Mouse (Mus musculus) kidney, embryonic 14.5 days (tissue): ENCODE results near the gene 4930507D05Rik. TPM values are rescaled to one million over a fixed set of nuclear protein-coding genes. Genes with fewer than 3 reads are reported as not detected.

Experiments
- ATAC-seq: fragments of 200-750 bp; cut with Nextera tagmentation; 2 replicates; pipeline ENCODE4 v1.8.0; 2017; ENCODE audit warnings: moderate number of reproducible peaks, mild to moderate bottlenecking, moderate TSS enrichment, moderate library complexity; ENCODE audit not compliant: low FRiP score, low TSS enrichment
- H3K27ac ChIP-seq: fragments of 300-500 bp; sonication (generic); 2 replicates; pipeline ENCODE4 v1.5.1; 2014; ENCODE audit warnings: low read depth, mild to moderate bottlenecking, low read length, moderate library complexity, mixed read lengths
- H3K27me3 ChIP-seq: fragments of 300-500 bp; sonication (generic); 2 replicates; pipeline ENCODE4 v1.6.1; 2014; ENCODE audit warnings: mild to moderate bottlenecking, low read length; ENCODE audit not compliant: control insufficient read depth, insufficient read depth
- H3K36me3 ChIP-seq: fragments of 300-500 bp; sonication (generic); 2 replicates; pipeline ENCODE4 v1.6.1; 2014; ENCODE audit warnings: low read length, mixed read lengths; ENCODE audit not compliant: control insufficient read depth, insufficient read depth
- H3K4me1 ChIP-seq: fragments of 300-500 bp; sonication (generic); 2 replicates; pipeline ENCODE4 v1.6.1; 2014; ENCODE audit warnings: low read length, mixed read lengths; ENCODE audit not compliant: control insufficient read depth, insufficient read depth
- H3K4me2 ChIP-seq: fragments of 300-500 bp; sonication (generic); replicated peaks from 2 replicates; pipeline ENCODE4 v1.6.1; 2014; ENCODE audit warnings: low read depth, mild to moderate bottlenecking, low read length
- H3K4me3 ChIP-seq: fragments of 300-500 bp; sonication (generic); 2 replicates; pipeline ENCODE4 v1.5.1; 2014; ENCODE audit warnings: mild to moderate bottlenecking, low read length
- H3K9ac ChIP-seq: fragments of 300-500 bp; sonication (generic); 2 replicates; pipeline ENCODE4 v1.6.1; 2014; ENCODE audit warnings: low read depth, mild to moderate bottlenecking, low read length, moderate library complexity
- H3K9me3 ChIP-seq: fragments of 300-500 bp; sonication (generic); 2 replicates; pipeline ENCODE4 v1.6.1; 2016; ENCODE audit warnings: low read length; ENCODE audit not compliant: control insufficient read depth
- WGBS: fragments of 180-500 bp; shearing (Covaris S2); extraction: QIAGEN DNeasy Blood & Tissue Kit; methylation state at CpG from one replicate; pipeline ENCODE4 v1.1.7; 2014; 5-methylcytosine and 5-hydroxymethylcytosine counted together
- polyA plus RNA-seq: library from polyadenylated mRNA; unstranded; fragments of >200 nt; fragmentation: Nextera tagmentation; extraction: Ambion mirVana; gene quantifications from 2 replicates; pipeline ENCODE4 v1.2.1, GENCODE M21; 2014

The 4930507D05Rik gene
- polyA plus RNA-seq, 1 experiment from 2014 or later = 0.83 TPM

- H3K4me1 ChIP-seq = no peaks in the 10 kb centered on the region
- H3K4me2 ChIP-seq = no peak overlapping the region
- no peak for ATAC-seq
- H3K27me3 ChIP-seq = no peaks in the 10 kb centered on the region
- no peak overlapping the region for H3K27ac ChIP-seq
- H3K9me3 ChIP-seq = no peaks in the 10 kb centered on the region
- H3K4me3 ChIP-seq = no peak overlapping the region
- H3K9ac ChIP-seq = no peak overlapping the region
- WGBS = 93% methylated on average over 4 of the region's 4 CpGs
- H3K36me3 ChIP-seq = peaks cover 10% of the 10 kb centered on the region; the same call in 1 of the 2 replicates
These were observed 20.4 kb downstream of the 4930507D05Rik start for GRCm38 (mm10) chr10:62469736-62470135.

DNA sequence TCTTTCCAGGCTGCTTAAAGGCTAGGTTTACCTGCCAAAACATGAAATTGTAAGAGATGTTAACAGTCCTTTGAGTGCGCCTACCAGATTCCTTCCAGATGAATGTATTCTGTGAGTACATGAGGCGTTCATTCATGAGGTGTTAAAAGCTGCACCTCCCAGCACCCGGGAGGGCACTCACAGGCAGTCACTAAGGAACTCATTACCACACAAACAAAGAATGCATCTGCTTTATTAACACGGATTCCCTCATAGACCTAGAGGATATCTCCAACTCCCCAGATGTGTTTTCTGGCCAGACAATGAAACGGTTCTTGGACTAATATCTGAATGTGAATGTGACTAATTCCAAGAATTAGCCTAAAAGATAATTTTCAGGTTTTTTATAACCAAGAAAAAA, 21.8 kb downstream of the 4930507D05Rik start:
- Histone ChIP-seq H3K4me2 (no peak overlapping the region), H3K9ac (no peak overlapping the region), H3K27me3 (no peaks in the 10 kb centered on the region), H3K4me1 (no peaks in the 10 kb centered on the region), H3K36me3 (peaks cover 8% of the 10 kb centered on the region; the same call in 1 of the 2 replicates), H3K9me3 (no peaks in the 10 kb centered on the region), H3K27ac (no peak overlapping the region), H3K4me3 (no peak overlapping the region)
- WGBS = 67% methylated on average over 5 of the region's 5 CpGs
- ATAC-seq = no peak

GRCm38 (mm10) chr10:62474944-62475343, 25.7 kb downstream of the 4930507D05Rik start:
- H3K4me3 ChIP-seq = no peak overlapping the region
- H3K27ac ChIP-seq = no peak overlapping the region
- no peak overlapping the region for H3K9ac ChIP-seq
- H3K4me1 ChIP-seq = no peaks in the 10 kb centered on the region
- no peaks in the 10 kb centered on the region for H3K9me3 ChIP-seq
- no peak for ATAC-seq
- WGBS = 89% methylated on average over 10 of the region's 10 CpGs
- H3K36me3 ChIP-seq = no peaks in the 10 kb centered on the region; the same call in none of the 2 replicates
- H3K27me3 ChIP-seq = no peaks in the 10 kb centered on the region
- no peak overlapping the region for H3K4me2 ChIP-seq

- no peaks in the 10 kb centered on the region; the same call in none of the 2 replicates for H3K36me3 ChIP-seq
- no peak overlapping the region for H3K27ac ChIP-seq
- no peak overlapping the region for H3K4me2 ChIP-seq
- no peaks in the 10 kb centered on the region for H3K4me1 ChIP-seq
- 73% methylated on average over 2 of the region's 2 CpGs for WGBS
- H3K4me3 ChIP-seq = no peak overlapping the region
- no peaks in the 10 kb centered on the region for H3K9me3 ChIP-seq
- ATAC-seq = no peak
- no peaks in the 10 kb centered on the region for H3K27me3 ChIP-seq
- no peak overlapping the region for H3K9ac ChIP-seq
These were observed 27.7 kb downstream of the 4930507D05Rik start for GRCm38 (mm10) chr10:62476980-62477379.

- H3K9ac ChIP-seq = no peak overlapping the region
- no peak overlapping the region for H3K4me3 ChIP-seq
- ATAC-seq = no peak
- H3K4me1 ChIP-seq = no peaks in the 10 kb centered on the region
- H3K36me3 ChIP-seq = no peaks in the 10 kb centered on the region; the same call in 1 of the 2 replicates
- no peak overlapping the region for H3K4me2 ChIP-seq
- no peak overlapping the region for H3K27ac ChIP-seq
- H3K27me3 ChIP-seq = no peaks in the 10 kb centered on the region
- 61% methylated on average over 7 of the region's 7 CpGs for WGBS
- no peaks in the 10 kb centered on the region for H3K9me3 ChIP-seq
These were observed 32.0 kb downstream of the 4930507D05Rik start for GRCm38 (mm10) chr10:62481108-62481852.

DNA sequence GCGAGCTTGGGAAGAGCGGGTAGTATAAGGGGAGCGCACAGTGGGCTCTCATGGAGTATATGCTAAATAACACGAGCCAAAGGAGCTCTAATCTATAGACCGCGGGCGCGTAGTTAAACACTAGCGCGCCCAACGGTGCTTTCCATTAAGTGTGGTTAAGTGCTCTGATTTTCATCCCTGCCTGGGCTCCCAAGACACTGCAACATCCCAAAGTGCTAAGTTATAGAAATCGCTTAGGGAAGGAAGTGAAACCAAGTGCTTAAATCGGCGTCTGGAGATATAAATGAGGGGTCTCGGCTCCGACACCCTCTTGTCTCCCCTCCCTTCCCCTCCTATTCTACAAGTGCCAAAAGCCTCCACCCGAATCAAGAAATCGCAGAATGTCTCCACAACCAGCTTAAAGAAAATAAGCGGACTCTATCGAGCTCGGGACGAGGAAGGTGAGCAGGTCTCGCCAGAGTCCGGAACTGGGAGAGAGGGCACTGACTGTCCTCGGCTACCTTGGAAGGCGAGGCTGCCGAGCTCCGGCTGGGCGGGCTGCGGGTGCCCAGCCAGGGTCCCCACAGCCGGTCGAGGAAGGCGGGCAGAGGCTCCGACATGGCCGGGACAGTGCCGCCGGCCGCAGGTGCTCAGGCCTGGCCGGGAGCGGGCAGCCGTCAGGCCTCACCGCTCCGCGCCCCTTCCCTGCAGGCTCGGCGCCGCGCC, 36.7 kb downstream of the 4930507D05Rik start:
- under 1% methylated on average over 42 of the region's 48 CpGs for WGBS
- Histone ChIP-seq H3K36me3 (no peaks in the 10 kb centered on the region), H3K9me3 (no peaks in the 10 kb centered on the region), H3K27me3 (no peaks in the 10 kb centered on the region), H3K4me1 (peaks cover 3% of the 10 kb centered on the region; the same call in 1 of the 2 replicates), H3K4me2 (peak overlapping the region; percentile 51), H3K9ac (peak overlapping the region; percentile 80), H3K27ac (peak overlapping the region; percentile 68; the same call in 1 of the 2 replicates), H3K4me3 (peak overlapping the region; percentile 69)
- peak; percentile 85 for ATAC-seq

- Histone ChIP-seq H3K4me2 (peak within 1 kb of the TSS; percentile 74), H3K4me3 (peak within 1 kb of the TSS; percentile 69), H3K9ac (peak within 1 kb of the TSS; percentile 80), H3K36me3 (no peaks in the 10 kb centered on the region), H3K9me3 (no peaks in the 10 kb centered on the region), H3K27me3 (no peaks in the 10 kb centered on the region), H3K27ac (peak within 1 kb of the TSS; percentile 68; the same call in 1 of the 2 replicates), H3K4me1 (peaks cover 3% of the 10 kb centered on the region; the same call in 1 of the 2 replicates)
- WGBS = under 1% methylated on average over 47 of the region's 59 CpGs
- ATAC-seq = peak; percentile 91
These were observed 37.5 kb downstream of the 4930507D05Rik start, which contains the start of gene Vps26a for GRCm38 (mm10) chr10:62486618-62487415. Gene Vps26a (minus strand): TSS chr10:62486805.

- H3K27ac ChIP-seq = no peak overlapping the region
- H3K9me3 ChIP-seq = no peaks in the 10 kb centered on the region
- no peaks in the 10 kb centered on the region for H3K36me3 ChIP-seq
- H3K4me1 ChIP-seq = peaks cover 3% of the 10 kb centered on the region; the same call in 1 of the 2 replicates
- no peaks in the 10 kb centered on the region for H3K27me3 ChIP-seq
- WGBS = 6% methylated on average over 1 of the region's 1 CpGs
- H3K9ac ChIP-seq = no peak overlapping the region
- no peak overlapping the region for H3K4me3 ChIP-seq
- H3K4me2 ChIP-seq = no peak overlapping the region
- ATAC-seq = no peak
These were observed 39.0 kb downstream of the 4930507D05Rik start for GRCm38 (mm10) chr10:62488266-62488665.
